8 mouse cellular contexts compared by ENCODE assay signal in the genomic region with DNA sequence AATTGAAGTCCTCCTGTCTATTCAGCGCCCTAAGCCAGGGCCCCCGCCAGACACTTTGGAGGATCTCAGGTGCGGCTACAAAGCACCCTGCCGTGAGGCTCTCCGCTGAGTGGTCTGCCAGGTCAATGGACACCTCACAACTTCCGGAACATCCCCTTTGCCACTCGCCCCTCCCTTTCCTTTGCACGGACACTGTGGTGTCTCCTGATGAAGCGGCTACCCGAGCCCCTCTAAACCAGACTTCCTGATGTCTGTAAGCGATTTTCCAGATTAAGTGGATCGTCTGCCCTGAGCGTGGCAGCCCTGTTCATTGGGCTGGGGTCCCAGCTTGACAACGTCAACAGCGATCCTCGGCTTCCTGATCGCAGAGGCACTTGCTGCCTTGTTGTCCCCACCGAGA. TPM values are rescaled to one million over a fixed set of nuclear protein-coding genes. Genes with fewer than 3 reads are reported as not detected.
DNase-seq lines count a peak whose midpoint lies in the region; ATAC-seq and TF ChIP-seq lines count a peak whose summit lies in the region.

No protein-coding gene starts in this region.

- peaks cover 3 to 6% of the 10 kb centered on the region in 2 experiments; a peak in 3 of 4 replicates for H3K4me1 ChIP-seq in heart, embryonic 14.5 days (ENCODE audit: control insufficient read depth in 2 of 2, insufficient read depth in 2 of 2, low read length in 2 of 2)
- peaks cover 5% of the 10 kb centered on the region for H3K4me1 ChIP-seq in hindbrain, embryonic 16.5 days (ENCODE audit: control insufficient read depth, insufficient read depth, low read depth, low read length)
- H3K4me1 ChIP-seq in midbrain, embryonic 13.5 days (replicated peaks): peaks cover 18% of the 10 kb centered on the region

- no peak for ATAC-seq in heart, embryonic 14.5 days (ENCODE audit: insufficient number of reproducible peaks, insufficient read depth, low FRiP score, low read depth)
- no peak for ATAC-seq in hindbrain, embryonic 16.5 days
- no peak for ATAC-seq in midbrain, embryonic 13.5 days

- 0 out of 2 replicates have a peak, but pooled peaks cover 4% of the 10 kb centered on the region for H3K9me3 ChIP-seq in heart, embryonic 14.5 days (ENCODE audit: control insufficient read depth, low read length)
- H3K9me3 ChIP-seq in hindbrain, embryonic 16.5 days (ENCODE audit: control insufficient read depth, low read length): no peaks in the 10 kb centered on the region
- H3K9me3 ChIP-seq in midbrain, embryonic 13.5 days: no peaks in the 10 kb centered on the region

- no peak overlapping the region for H3K9ac ChIP-seq in heart, embryonic 14.5 days (ENCODE audit: low read length)
- H3K9ac ChIP-seq in hindbrain, embryonic 16.5 days (ENCODE audit: low read depth, low read length): no peak overlapping the region
- H3K9ac ChIP-seq in midbrain, embryonic 13.5 days (replicated peaks): no peak overlapping the region; the same call in 1 of the 2 replicates

- no peak for TF ChIP-seq CTCF in left cerebral cortex, adult 2 months (IDR thresholded peaks at IDR 0.05)

- H3K4me2 ChIP-seq in heart, embryonic 14.5 days (ENCODE audit: low read length): peak overlapping the region; percentile 62
- peak overlapping the region; percentile 45 for H3K4me2 ChIP-seq in hindbrain, embryonic 16.5 days (ENCODE audit: low read length)
- peak overlapping the region; percentile 48 for H3K4me2 ChIP-seq in midbrain, embryonic 13.5 days (replicated peaks)

- no peaks in the 10 kb centered on the region for H3K36me3 ChIP-seq in heart, embryonic 14.5 days (ENCODE audit: control insufficient read depth, insufficient read depth, low read length)
- H3K36me3 ChIP-seq in hindbrain, embryonic 16.5 days (ENCODE audit: control insufficient read depth, insufficient read depth, low read length): no peaks in the 10 kb centered on the region
- H3K36me3 ChIP-seq in midbrain, embryonic 13.5 days: no peaks in the 10 kb centered on the region

- H3K4me3 ChIP-seq in heart, embryonic 14.5 days (ENCODE audit: control insufficient read depth in 1 of 2, insufficient read depth in 1 of 2, low read depth in 1 of 2, low read length in 2 of 2): peak overlapping the region; percentile 24 to 39
- H3K4me3 ChIP-seq in hindbrain, embryonic 16.5 days (ENCODE audit: low read length): peak overlapping the region; percentile 18; the same call in 1 of the 2 replicates
- H3K4me3 ChIP-seq in midbrain, embryonic 13.5 days (replicated peaks): peak overlapping the region; percentile 18
- H3K4me3 ChIP-seq in left cerebral cortex, adult 2 months: no peak overlapping the region

- no peak for DNase-seq in heart, postnatal 25 days (ENCODE audit: low spot score)
- DNase-seq in embryo, embryonic 10.5 days (ENCODE audit: low spot score): peak; percentile 63
- no peak for DNase-seq in layer of hippocampus, adult 11-12 months (ENCODE audit: low spot score)
- DNase-seq in left cerebral cortex, adult 2 months (ENCODE audit: extremely low spot score in 1 of 2, low spot score in 2 of 2): no peak
- DNase-seq in spleen, postnatal 14 days (ENCODE audit: low spot score in 2 of 2): no peak

- no peak overlapping the region for H3K27ac ChIP-seq in heart, embryonic 14.5 days (replicated peaks in 1 of 2; ENCODE audit: control insufficient read depth in 1 of 2, insufficient read depth in 1 of 2, low read depth in 2 of 2, low read length in 2 of 2)
- no peak overlapping the region for H3K27ac ChIP-seq in hindbrain, embryonic 16.5 days (ENCODE audit: low read depth, low read length)
- no peak overlapping the region for H3K27ac ChIP-seq in midbrain, embryonic 13.5 days
- no peak overlapping the region for H3K27ac ChIP-seq in left cerebral cortex, adult 2 months

- intact Hi-C loops in heart, postnatal 25 days (cut with DNase I): no loop called here
- intact Hi-C loops in left cerebral cortex, adult 2 months (cut with DNase I): no loop called here

- 9% methylated on average over 18 of the region's 18 CpGs for WGBS in heart, embryonic 14.5 days
- 10% methylated on average over 18 of the region's 18 CpGs for WGBS in hindbrain, embryonic 16.5 days
- WGBS in midbrain, embryonic 13.5 days: 11% methylated on average over 18 of the region's 18 CpGs

- H3K27me3 ChIP-seq in heart, embryonic 14.5 days (ENCODE audit: control insufficient read depth, insufficient read depth, low read length): no peaks in the 10 kb centered on the region
- H3K27me3 ChIP-seq in hindbrain, embryonic 16.5 days (replicated peaks; ENCODE audit: control insufficient read depth, insufficient read depth, low read length): peaks cover 5% of the 10 kb centered on the region; the same call in 1 of the 2 replicates
- peaks cover 28% of the 10 kb centered on the region for H3K27me3 ChIP-seq in midbrain, embryonic 13.5 days

RNA-seq across cellular contexts. Expression of gene Vrk1, which starts 42.2 kb away (rescaled TPM):
- polyA plus RNA-seq in heart, embryonic 14.5 days (2014; fragmentation: Nextera tagmentation; extraction: Ambion mirVana): 37.1 and 39.8 TPM in 2 replicates
- 1 to 10 TPM; 7.5 to 8.6 TPM for total RNA-seq in heart, postnatal 25 days (2021)
- 29.3 and 31.7 TPM in 2 replicates for polyA plus RNA-seq in hindbrain, embryonic 16.5 days (2015; fragmentation: Nextera tagmentation; extraction: Ambion mirVana)
- polyA plus RNA-seq in midbrain, embryonic 13.5 days (2015; fragmentation: Nextera tagmentation; extraction: Ambion mirVana): 50.9 and 55.9 TPM in 2 replicates
- 10 to 100 TPM; 12.9 to 13.0 TPM for total RNA-seq in left cerebral cortex, adult 2 months (2021)
